Mouse (Mus musculus): ENCODE measurements at regions not wholly inside any gene's neighbourhood (a gene's known extent, or its start where the extent isn't known, plus 50 kb on each side); places are given as distances from the start of the nearest gene placed in this dataset.

DNA sequence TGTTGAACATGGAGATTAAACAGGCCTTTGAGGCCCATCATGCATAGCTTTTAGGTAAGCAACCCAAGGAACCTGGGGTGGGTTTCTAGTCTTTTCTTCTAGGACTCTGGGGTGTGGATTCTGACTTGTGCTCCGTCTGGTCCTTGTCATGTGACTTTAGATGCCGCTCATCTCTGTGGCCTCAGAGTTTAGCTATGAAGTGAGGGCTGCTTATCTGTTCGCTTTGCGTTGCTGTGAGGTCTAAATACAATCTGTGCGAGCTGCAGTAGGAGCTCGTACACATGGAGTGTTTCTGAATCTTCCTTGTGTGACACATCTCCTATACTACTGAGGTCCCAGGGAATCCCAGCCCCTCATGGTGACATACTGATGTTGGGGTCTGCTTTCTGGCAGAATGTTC lies 67.8 kb upstream of the Zfp831 start:
- Histone ChIP-seq H3K4me3 (no peak overlapping the region), H3K27me3 (no peaks in the 10 kb centered on the region), H3K9ac (no peak overlapping the region), H3K36me3 (no peaks in the 10 kb centered on the region), H3K4me1 (no peaks in the 10 kb centered on the region), H3K27ac (no peak overlapping the region), H3K9me3 (no peaks in the 10 kb centered on the region), H3K4me2 (replicated peaks) (no peak overlapping the region)
- no peak for ATAC-seq (ENCODE audit: insufficient number of reproducible peaks, insufficient read depth, low FRiP score, low TSS enrichment)
- WGBS = 88% methylated on average over 6 of the region's 6 CpGs

- H3K27ac ChIP-seq = no peak overlapping the region
- H3K36me3 ChIP-seq = no peaks in the 10 kb centered on the region
- no peak overlapping the region for H3K4me3 ChIP-seq
- no peaks in the 10 kb centered on the region for H3K9me3 ChIP-seq
- no peaks in the 10 kb centered on the region for H3K4me1 ChIP-seq
- no peak overlapping the region for H3K9ac ChIP-seq
- no peaks in the 10 kb centered on the region for H3K27me3 ChIP-seq
- ATAC-seq (ENCODE audit: insufficient number of reproducible peaks, insufficient read depth, low FRiP score, low TSS enrichment) = no peak
- no peak overlapping the region for H3K4me2 ChIP-seq (replicated peaks)
- WGBS = 88% methylated on average over 5 of the region's 5 CpGs
Observed at GRCm38 (mm10) chr2:174580906-174581703, 62.2 kb upstream of the Zfp831 start.

- 83% methylated on average over 2 of the region's 2 CpGs for whole genome bisulfite sequencing
- no peak for ATAC-seq (ENCODE audit: insufficient number of reproducible peaks, insufficient read depth, low FRiP score, low TSS enrichment)
- Histone ChIP-seq H3K27ac (no peak overlapping the region), H3K9me3 (no peaks in the 10 kb centered on the region), H3K27me3 (no peaks in the 10 kb centered on the region), H3K36me3 (no peaks in the 10 kb centered on the region), H3K4me1 (no peaks in the 10 kb centered on the region), H3K4me3 (no peak overlapping the region), H3K4me2 (replicated peaks) (no peak overlapping the region), H3K9ac (no peak overlapping the region)
Observed at GRCm38 (mm10) chr2:174584272-174584671, 59.1 kb upstream of the Zfp831 start.

Data from embryonic facial prominence, embryonic 12.5 days (tissue).